Mouse (Mus musculus) cerebellum, adult 8-10 months (tissue): ENCODE results near the gene Pde8a.
"Not testable (repeated sequence)": the region's sequence is repeated elsewhere in the genome, so short reads cannot be mapped to it uniquely, and the experiment has no call there.

Experiments
- DNase-seq: peaks from one replicate; pipeline ENCODE4 v3.0.0; 2022

Pde8a gene

DNA sequence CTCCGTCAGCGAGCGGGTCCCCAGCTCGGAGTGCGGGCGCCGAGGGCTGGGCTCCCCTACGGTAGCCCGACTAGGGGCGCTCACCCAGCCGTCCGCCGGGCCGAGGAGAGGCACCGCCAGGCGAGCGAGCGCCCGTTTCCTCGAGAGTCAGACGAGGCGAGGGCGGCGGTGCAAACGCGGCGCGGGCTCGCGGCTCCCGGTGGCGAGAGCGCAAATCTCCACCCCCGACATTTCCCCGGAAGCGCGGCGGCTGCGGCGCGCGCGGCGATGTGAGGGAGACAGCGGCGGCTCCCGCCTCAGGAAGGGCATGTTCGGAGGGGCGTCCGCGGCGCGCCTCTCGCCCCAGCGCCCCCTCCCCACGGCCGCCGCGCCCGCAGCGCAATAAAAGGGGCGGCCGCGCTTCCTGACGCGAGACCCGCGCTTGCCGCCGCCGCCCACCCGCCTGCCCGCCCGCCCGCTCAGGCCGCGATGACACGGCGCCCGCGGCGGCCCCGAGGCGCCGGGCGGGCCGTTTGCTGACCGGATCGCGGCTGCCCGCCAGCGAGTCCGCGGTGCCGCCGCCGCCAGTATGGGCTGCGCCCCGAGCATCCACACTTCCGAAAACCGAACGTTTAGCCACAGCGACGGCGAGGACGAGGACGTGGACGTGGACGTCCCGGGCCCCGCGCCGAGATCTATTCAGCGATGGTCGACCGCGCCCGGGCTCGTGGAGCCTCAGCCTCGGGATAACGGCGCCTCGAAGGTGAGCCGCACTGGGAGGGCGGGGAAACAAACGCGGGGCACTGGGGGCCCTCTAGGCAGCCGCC lies at the start of gene Pde8a:
TSS of gene Pde8a (plus strand) at position 250 of the 806 bp plus-strand sequence.
- DNase-seq = no peak

GRCm38 (mm10) chr7:81164411-81164810 lies 49.0 kb upstream of the Pde8a start:
- no peak for DNase-seq

- DNase-seq = peak; percentile 11
These were observed 46.3 kb upstream of the Pde8a start for GRCm38 (mm10) chr7:81167124-81167523.

- DNase-seq = no peak
These were observed 44.0 kb upstream of the Pde8a start for GRCm38 (mm10) chr7:81169351-81169750.

- no peak for DNase-seq
These were observed 39.5 kb upstream of the Pde8a start for GRCm38 (mm10) chr7:81173931-81174330.

DNA sequence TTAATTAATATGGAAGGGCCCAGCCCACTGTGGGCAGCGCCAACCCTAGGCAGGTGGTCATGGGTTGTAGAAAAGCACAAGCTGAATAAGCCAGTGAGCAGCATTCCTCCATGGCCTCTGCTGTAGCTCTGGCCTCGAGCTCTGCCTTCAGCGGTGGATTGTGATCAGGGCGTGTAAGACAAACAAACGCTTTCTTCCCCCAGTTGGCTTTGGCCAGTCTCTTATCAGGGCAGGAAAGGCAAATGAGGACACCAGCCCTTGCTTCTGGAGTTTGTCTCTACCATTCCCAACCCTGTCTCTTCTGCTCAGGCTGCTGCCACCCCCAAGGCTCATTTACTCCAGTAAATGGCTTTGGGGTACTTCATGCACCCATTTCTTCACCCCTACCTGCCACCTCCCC lies 38.7 kb upstream of the Pde8a start:
- DNase-seq = no peak

DNA sequence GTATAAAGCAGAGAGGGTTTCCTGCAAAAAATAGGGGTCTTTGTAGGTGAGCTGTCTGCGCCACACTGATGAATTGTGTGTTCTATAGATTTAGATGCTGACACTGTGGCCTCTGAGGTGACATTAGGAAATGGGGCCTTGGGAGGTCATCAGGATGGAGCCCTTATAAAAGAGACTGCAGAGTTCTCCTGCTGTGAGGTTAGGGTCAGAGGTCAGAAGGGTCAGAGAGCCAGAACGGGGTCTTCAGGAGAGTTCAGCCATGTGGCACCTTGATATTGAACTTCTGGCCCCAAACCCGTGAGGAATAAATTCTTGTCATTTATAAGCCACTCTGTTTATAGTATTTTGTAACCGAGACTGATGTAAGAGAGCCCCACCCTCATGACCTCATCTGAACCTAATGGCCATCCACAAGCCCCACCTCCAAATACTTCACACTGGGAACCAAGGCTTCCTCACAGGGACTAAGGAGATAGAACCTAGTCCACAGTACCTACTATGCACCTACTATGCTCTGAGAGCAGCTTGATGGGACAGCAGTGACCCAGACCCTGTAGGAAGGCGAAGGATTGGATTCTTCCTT lies 37.1 kb upstream of the Pde8a start:
- no peak for DNase-seq

DNA sequence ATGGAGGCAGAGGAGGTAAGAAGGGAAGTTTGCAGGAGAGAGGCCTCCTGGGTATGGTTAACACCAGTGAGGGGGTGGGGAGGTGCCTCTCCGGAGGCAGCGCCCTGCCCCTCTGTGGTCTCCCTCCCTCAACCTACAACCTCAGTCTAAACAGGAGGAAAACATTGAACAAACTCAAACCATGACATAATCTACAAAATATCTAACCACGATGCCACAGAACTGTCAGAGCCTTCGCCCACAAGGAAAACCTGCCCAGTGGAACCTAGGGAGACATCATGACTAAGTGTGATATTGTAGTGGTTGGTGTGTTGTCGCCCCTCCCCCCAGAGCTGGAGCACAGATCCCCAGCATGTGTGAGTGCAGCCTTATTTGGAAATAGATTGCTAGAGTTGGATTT lies 33.9 kb upstream of the Pde8a start:
- DNase-seq = no peak

DNA sequence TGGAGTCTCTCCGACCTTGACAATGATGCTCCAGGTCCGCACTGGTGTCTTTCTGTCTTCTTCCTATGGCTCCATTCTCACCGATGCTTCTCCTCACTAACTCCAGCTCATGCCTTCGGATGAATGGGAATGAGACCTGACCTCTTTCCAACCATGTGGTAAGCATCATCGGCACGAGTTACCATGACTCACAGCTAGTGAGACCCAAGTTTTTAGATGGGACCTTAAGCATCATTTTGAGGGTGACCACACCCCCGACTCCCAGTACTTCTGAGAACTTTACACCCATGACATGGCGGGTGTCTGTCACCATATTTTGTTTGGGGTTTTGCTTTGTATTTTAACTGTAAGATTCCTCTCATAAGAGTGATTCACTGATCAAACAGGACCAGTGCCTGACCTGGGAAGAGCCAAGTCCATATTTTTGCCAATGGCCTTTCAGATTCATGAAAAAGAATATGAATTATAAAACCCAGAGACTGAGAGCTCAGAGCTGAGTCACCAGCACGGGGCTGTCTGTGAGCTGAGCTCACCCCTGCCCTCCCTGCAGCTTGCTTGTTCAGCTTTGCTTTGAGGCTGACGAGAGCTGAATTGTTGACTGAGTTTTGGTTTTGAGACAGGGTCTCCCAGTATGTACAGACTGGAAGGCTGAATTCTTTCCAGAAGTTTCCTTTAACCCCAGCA lies 30.8 kb upstream of the Pde8a start:
- no peak for DNase-seq

DNA sequence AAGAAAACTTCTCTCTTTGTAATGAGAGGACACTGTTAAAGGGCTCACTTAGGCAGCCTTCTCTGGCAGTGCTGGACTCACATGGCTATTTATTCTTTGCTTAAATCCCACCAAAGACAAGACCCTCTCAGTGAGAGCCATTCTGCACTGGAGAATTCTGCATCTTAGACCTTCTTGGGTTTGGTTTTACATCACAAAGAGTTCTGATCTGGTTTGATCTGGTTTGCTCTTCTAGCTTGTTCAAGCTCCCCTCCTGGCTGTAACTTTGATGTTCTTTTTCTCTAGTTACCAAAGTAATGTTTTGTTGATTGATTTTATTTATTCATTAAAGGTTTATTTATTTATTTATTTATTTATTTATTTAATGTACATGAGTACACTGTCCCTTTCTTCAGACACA lies 30.2 kb upstream of the Pde8a start:
- no peak for DNase-seq

GRCm38 (mm10) chr7:81184136-81184535 lies 29.3 kb upstream of the Pde8a start:
- DNase-seq = no peak

GRCm38 (mm10) chr7:81184651-81185050 lies 28.7 kb upstream of the Pde8a start:
- DNase-seq = no peak

GRCm38 (mm10) chr7:81186036-81186435 lies 27.4 kb upstream of the Pde8a start:
- not testable (repeated sequence) for DNase-seq

- DNase-seq = no peak
These were observed 24.2 kb upstream of the Pde8a start for GRCm38 (mm10) chr7:81189180-81189579.

DNA sequence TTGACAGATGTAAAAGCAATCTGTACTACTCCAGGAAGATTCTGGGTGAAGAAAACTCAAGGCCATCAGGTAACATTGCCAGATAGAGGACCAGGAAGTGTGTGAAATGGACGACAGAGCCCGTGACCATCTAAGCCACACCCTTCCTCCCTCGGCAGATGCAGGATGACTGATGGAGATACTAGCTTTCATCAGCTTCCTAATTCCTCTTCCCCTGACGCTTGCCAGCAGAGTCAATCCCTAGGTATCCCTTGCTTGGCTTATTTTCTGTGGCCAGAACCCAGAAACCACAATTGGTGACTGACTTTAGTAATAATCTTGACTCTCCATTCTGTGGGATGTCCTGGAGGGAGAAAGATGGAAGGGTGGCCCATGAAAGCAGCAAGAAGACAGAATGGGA lies 17.9 kb upstream of the Pde8a start:
- no peak for DNase-seq

DNA sequence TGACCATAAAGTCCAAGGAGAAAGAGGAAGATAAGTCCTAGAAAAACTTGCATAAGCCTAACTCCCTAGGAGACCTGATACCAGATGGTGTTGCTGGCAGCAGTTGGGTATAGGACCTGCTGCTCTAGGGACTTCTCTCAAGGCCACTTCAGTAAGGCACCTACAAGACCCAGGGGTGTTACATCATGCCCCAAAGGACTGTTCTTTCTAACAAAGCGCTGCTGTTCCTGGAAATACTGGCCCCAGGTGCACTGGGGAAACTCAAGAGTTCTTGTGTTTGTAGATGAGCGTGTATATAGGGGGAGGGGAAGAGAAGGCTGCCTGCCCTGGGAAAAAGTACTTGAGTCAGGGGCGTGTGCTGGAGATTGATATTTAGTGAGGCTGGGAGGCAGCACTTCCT lies 16.6 kb upstream of the Pde8a start:
- DNase-seq = no peak

DNA sequence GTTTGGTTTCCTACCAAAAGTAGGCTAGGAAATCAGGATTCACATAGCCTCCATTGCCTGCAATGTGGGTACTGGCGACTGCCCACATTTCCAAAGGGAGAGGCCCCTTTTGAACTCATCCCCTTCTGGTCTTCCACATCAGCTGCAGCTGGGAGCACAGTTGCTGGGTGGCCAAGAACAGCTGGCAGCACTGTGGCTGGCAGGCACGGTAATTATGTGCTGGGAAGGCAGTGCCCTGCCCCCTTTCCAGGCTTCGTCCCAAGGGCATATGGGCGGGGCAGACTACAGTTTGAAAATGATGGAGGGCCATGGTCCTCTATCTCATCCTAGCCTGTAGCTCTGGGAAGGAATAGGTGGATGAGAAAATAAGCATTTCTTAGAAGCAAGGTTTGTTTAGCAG lies 14.9 kb upstream of the Pde8a start:
- DNase-seq = no peak

GRCm38 (mm10) chr7:81199109-81199508 lies 14.3 kb upstream of the Pde8a start:
- DNase-seq = no peak

DNA sequence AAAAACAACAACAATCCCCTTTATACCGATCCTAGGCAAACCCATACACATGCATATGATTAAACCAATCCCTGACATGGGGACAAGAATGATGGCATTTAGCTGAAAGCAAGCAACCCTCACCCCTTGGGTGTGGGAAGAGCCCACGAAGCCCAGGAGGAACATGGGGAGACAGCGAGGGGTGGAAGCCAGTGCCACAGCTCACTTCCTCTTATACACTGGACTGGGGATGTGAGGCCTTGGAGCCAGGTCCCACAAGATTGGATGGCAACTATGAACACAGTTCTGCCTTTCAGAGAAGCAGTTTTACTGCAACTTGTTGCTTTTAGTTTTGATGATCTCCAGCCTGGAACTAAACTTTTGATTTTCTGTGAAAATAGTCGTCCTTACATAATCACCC lies 13.6 kb upstream of the Pde8a start:
- DNase-seq = no peak

DNA sequence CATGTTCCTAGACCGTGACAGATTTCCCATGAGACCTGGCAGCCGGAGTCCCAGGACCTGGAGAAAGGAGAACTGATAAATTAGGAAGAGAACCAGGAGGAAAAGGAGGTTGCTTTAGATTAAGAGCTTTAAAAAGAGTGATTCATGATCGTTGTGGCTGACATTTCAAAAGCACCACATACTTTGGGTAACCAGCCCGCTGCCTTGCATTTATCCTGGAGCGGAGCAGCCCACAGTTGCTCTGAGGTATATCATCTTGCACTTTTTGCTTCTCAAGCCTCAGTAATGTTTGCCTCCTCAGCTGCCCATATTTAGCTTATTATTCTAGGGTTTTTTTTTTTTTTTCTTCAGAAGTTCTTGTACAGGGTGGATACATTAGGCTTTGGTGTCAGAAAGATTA lies 11.0 kb upstream of the Pde8a start:
- DNase-seq = no peak

DNA sequence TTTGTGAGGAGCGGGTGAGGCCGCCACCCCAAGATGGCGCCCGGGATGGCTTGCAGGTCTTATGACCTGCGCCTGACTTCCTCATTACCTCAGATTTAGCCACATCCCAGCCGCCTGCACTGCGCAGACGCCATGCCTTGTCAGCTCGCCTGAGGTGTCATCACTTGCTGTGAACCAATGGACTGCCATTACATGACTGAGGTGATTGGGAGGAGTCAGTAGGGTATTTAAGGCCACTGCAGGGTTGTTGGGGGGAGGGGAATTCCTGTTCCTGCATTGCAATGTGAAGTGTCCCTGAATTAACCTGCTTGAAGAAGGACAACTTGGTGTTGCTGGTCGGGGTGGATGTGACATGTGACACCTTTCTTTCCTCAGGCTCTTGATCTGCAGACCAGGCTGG lies 9.8 kb upstream of the Pde8a start:
- not testable (repeated sequence) for DNase-seq

- DNase-seq = no peak
These were observed 4.5 kb upstream of the Pde8a start for GRCm38 (mm10) chr7:81208944-81209343.

DNA sequence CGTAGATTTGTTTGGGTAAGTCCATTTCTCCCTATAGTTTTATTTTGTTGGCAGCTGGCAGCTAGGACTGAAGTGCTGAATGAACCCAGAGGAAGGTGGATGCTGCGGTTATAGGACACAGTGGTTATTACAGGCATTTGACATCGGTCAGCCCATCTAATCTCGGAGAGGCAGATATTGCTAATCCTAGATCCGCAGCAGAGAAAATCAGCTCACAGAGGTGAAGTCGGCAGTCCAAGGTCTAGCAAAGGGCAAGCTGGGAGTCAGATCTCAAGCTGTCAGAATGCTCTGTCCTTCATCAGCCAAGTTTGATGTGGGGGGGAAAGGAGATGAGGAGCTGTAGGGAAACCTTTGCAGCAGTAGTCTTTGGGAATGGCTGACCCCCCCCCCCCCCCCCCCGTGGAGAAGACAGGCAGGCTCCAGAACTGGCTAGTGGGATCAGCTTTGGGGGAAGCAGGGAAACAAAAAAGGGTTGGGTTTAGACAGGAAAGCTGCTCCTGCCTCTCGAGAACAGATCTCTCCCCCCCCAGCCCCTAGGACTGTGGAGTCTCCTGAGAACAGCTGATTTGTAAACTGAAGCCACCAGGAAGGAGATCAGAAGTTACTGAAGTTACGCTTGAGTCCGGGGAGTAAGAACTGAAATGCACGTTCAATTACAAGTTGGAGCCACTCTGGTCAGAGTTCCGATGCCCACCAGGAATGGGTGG lies 3.3 kb upstream of the Pde8a start:
- DNase-seq = no peak

DNA sequence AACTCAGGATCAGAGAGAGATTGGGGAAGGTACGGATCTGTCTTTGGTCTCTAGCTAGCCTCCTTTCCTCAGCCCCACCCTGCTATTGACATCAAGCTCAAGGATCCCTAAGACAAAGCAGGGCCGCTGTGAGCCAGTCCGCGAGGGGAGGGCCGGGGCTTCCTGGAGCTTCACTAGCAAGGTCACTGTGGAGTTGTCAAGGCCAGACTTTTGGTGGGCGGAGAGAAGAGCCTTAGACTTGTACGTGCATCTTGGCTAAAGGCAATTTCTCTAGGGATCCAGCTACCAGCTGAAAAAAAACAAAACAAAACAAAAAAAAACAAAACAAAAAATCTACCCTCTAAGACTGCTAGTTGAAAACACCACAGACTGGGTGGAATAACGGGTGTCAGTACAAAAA lies 1.6 kb upstream of the Pde8a start:
- DNase-seq = no peak
